Mouse (Mus musculus): ENCODE measurements at regions not wholly inside any gene's neighbourhood (a gene's known extent, or its start where the extent isn't known, plus 50 kb on each side); places are given as distances from the start of the nearest gene placed in this dataset.

DNA sequence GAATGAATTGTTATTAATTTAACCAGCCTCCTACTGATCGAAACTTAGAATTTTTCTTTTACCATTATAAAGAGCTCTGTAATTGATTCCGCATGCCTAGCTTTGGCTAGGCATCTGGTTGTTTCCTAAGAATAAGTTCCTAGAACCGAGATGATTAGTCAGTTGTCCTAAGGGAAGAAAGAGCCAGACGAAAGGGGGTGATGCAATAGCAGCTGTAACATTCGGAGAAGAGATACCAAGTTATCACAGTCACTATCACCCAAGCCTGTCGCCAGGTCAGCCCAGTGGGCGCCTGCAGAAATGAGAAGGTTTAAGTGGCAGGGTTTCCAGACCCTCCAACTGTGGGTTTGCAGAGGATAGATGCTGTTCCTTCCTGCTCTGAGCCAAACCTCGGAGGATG lies 242.8 kb downstream of the Enc1 start:
- Histone ChIP-seq H3K4me2 (ENCODE audit: low read depth) (no peak overlapping the region), H3K27me3 (ENCODE audit: insufficient read depth, low read length) (no peaks in the 10 kb centered on the region), H3K27ac (ENCODE audit: low read depth, low read length) (no peak overlapping the region), H3K9ac (no peak overlapping the region), H3K36me3 (ENCODE audit: insufficient read depth) (no peaks in the 10 kb centered on the region), H3K9me3 (ENCODE audit: low read length) (no peaks in the 10 kb centered on the region), H3K4me3 (ENCODE audit: low read depth, low read length) (no peak overlapping the region), H3K4me1 (ENCODE audit: insufficient read depth) (peaks cover 3% of the 10 kb centered on the region; the same call in 1 of the 2 replicates)
- 65% methylated on average over 8 of the region's 8 CpGs for WGBS
- no peak for TF ChIP-seq CTCF (IDR thresholded peaks at IDR 0.05; ENCODE audit: low read depth)
- no peak for ATAC-seq
- no peak for DNase-seq

DNA sequence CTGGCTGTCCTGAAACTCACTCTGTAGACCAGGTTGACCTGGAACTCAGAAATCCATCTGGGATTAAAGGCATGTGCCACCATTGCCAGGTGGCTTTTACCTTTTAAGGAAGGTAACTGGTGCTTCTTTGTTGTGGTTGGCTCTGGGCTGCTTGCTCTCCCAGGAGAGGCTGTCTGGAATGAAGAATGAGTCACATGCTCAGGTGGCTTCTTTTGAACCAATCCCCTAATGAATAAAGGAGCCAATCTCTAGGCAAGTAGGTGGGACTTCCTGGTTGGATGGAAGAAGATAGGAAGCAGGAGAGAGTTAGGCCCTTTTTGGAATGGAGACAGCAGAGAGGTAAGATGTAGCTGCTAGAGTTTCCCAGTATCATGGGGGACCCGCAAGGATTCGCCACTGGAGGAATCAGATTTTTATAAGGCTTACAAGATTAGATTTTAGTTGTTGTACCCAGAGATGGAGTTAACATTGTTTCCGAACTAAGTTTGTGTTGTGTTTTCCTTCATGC lies 241.6 kb downstream of the Enc1 start:
- H3K4me2 ChIP-seq (ENCODE audit: low read depth), result no peak overlapping the region
- no peaks in the 10 kb centered on the region for H3K9me3 ChIP-seq (ENCODE audit: low read length)
- TF ChIP-seq CTCF (IDR thresholded peaks at IDR 0.05; ENCODE audit: low read depth), result no peak
- H3K27ac ChIP-seq (ENCODE audit: low read depth, low read length), result no peak overlapping the region
- peaks cover 3% of the 10 kb centered on the region; the same call in 1 of the 2 replicates for H3K4me1 ChIP-seq (ENCODE audit: insufficient read depth)
- 97% methylated on average over 3 of the region's 3 CpGs for WGBS
- H3K4me3 ChIP-seq (ENCODE audit: low read depth, low read length), result no peak overlapping the region
- no peaks in the 10 kb centered on the region for H3K36me3 ChIP-seq (ENCODE audit: insufficient read depth)
- no peak for ATAC-seq
- H3K9ac ChIP-seq, result no peak overlapping the region
- no peak for DNase-seq
- no peaks in the 10 kb centered on the region for H3K27me3 ChIP-seq (ENCODE audit: insufficient read depth, low read length)

GRCm38 (mm10) chr13:97481259-97481658 lies 240.4 kb downstream of the Enc1 start:
- H3K36me3 ChIP-seq (ENCODE audit: insufficient read depth), result no peaks in the 10 kb centered on the region
- no peak overlapping the region for H3K9ac ChIP-seq
- H3K4me2 ChIP-seq (ENCODE audit: low read depth), result no peak overlapping the region
- no peaks in the 10 kb centered on the region for H3K27me3 ChIP-seq (ENCODE audit: insufficient read depth, low read length)
- no peak overlapping the region for H3K4me3 ChIP-seq (ENCODE audit: low read depth, low read length)
- TF ChIP-seq CTCF (IDR thresholded peaks at IDR 0.05; ENCODE audit: low read depth), result no peak
- no peak for DNase-seq
- H3K27ac ChIP-seq (ENCODE audit: low read depth, low read length), result no peak overlapping the region
- 90% methylated on average over 2 of the region's 2 CpGs for WGBS
- peaks cover 3% of the 10 kb centered on the region; the same call in 1 of the 2 replicates for H3K4me1 ChIP-seq (ENCODE audit: insufficient read depth)
- H3K9me3 ChIP-seq (ENCODE audit: low read length), result no peaks in the 10 kb centered on the region
- no peak for ATAC-seq

DNA sequence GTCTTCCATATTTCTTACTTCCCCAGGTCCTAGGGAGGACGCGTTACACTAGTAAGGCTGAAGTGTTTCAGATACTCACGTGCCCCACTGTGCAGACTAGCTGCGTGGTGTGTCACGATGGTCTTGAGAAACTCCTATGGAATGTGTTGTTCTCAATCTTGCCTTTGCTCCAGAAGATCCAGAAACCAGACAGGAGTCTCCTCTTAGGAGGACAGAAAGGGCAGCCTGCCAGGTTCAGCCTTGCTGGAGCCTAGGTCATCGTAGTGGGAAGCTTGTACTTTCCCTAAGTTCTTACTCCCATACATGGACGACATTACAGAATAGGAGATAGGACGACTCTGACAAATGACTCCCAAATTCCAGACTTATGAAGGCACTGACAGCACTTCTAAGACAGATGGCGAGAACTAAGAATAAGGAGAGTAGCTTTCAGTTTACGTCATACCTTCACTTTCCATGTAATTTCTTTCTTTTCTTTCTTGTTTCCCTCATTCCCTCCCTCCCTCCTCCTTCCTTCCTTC lies 238.2 kb downstream of the Enc1 start:
- no peak for ATAC-seq
- H3K27me3 ChIP-seq (ENCODE audit: insufficient read depth, low read length), result no peaks in the 10 kb centered on the region
- no peak overlapping the region for H3K4me2 ChIP-seq (ENCODE audit: low read depth)
- H3K4me3 ChIP-seq (ENCODE audit: low read depth, low read length), result no peak overlapping the region
- no peaks in the 10 kb centered on the region for H3K9me3 ChIP-seq (ENCODE audit: low read length)
- WGBS, result 92% methylated on average over 10 of the region's 10 CpGs
- no peak for TF ChIP-seq CTCF (IDR thresholded peaks at IDR 0.05; ENCODE audit: low read depth)
- no peaks in the 10 kb centered on the region for H3K36me3 ChIP-seq (ENCODE audit: insufficient read depth)
- no peak for DNase-seq
- H3K27ac ChIP-seq (ENCODE audit: low read depth, low read length), result no peak overlapping the region
- no peaks in the 10 kb centered on the region for H3K4me1 ChIP-seq (ENCODE audit: insufficient read depth)
- no peak overlapping the region for H3K9ac ChIP-seq

- ATAC-seq, result no peak
Measured at GRCm38 (mm10) chr13:97473971-97474365, 233.1 kb downstream of the Enc1 start.

DNA sequence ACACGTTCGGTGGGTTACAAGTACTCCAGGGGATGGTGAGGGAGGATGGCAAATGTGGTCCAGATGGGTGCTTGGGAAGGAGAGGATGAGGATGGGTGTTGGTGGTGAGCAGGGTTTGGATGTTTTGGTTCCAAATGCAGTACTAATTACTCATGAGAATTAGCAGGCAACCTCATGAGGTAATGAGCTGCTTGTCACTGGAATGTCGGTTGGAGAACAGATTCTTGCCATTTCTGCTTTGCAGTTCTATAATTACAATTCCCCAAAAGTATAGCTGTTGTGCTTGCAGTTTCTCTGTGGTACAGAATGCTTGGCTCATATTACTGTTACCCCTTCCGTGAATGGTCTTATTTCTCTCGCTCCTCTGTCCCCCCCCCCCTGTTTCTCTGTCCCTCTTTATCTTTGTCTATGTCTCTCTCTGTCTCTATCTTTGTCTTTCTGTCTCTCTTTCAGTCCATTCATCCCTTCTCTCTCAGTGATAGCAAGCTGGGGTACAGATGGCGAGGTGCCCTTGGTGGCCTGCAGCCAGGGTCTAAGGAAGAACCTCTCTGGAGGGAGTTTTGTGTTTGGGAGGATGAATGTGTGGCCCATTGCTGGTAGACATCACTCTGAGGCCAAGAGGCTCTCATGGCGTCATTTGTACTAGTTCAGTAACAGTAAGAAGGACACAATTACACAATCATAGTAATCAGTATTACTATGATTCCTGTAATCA lies 232.5 kb downstream of the Enc1 start:
- no peak for TF ChIP-seq CTCF (IDR thresholded peaks at IDR 0.05; ENCODE audit: low read depth)
- Histone ChIP-seq H3K9me3 (ENCODE audit: low read length) (no peaks in the 10 kb centered on the region), H3K36me3 (ENCODE audit: insufficient read depth) (no peaks in the 10 kb centered on the region), H3K4me3 (ENCODE audit: low read depth, low read length) (no peak overlapping the region), H3K27ac (ENCODE audit: low read depth, low read length) (no peak overlapping the region), H3K4me2 (ENCODE audit: low read depth) (no peak overlapping the region), H3K9ac (no peak overlapping the region), H3K27me3 (ENCODE audit: insufficient read depth, low read length) (no peaks in the 10 kb centered on the region), H3K4me1 (ENCODE audit: insufficient read depth) (no peaks in the 10 kb centered on the region; the same call in 1 of the 2 replicates)
- ATAC-seq (no peak), DNase-seq (no peak)
- WGBS, result 81% methylated on average over 7 of the region's 7 CpGs

More at GRCm38 (mm10) chr13:97473971-97474365, 233.1 kb downstream of the Enc1 start:
- Histone ChIP-seq H3K4me2 (ENCODE audit: low read depth) (no peak overlapping the region), H3K9ac (no peak overlapping the region), H3K4me3 (ENCODE audit: low read depth, low read length) (no peak overlapping the region), H3K27ac (ENCODE audit: low read depth, low read length) (no peak overlapping the region), H3K9me3 (ENCODE audit: low read length) (no peaks in the 10 kb centered on the region), H3K27me3 (ENCODE audit: insufficient read depth, low read length) (no peaks in the 10 kb centered on the region), H3K36me3 (ENCODE audit: insufficient read depth) (no peaks in the 10 kb centered on the region), H3K4me1 (ENCODE audit: insufficient read depth) (no peaks in the 10 kb centered on the region; the same call in 1 of the 2 replicates)
- 81% methylated on average over 3 of the region's 3 CpGs for WGBS
- no peak for TF ChIP-seq CTCF (IDR thresholded peaks at IDR 0.05; ENCODE audit: low read depth)
- DNase-seq, result no peak

DNA sequence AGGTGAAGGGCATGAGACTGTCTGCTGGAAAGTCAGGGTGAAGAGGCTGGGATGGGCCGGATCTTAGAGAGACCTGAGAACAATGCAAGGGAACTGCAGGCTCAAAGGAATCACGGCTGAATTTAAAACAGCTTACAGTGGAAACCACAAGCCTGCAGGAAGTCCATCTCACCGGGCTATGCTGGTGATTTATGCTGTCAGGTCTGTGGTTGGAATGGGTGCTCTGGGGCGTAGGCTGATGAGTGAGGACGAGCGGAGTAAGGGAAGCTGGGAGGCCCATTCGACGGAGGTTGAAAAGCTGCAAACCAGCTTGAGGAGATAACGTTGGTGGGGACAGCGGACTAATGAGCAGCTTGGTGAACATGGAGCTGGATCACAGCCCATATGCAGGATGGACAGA lies 229.1 kb downstream of the Enc1 start:
- Histone ChIP-seq H3K9me3 (ENCODE audit: low read length) (no peaks in the 10 kb centered on the region), H3K27me3 (ENCODE audit: insufficient read depth, low read length) (no peaks in the 10 kb centered on the region), H3K4me2 (ENCODE audit: low read depth) (no peak overlapping the region), H3K27ac (ENCODE audit: low read depth, low read length) (no peak overlapping the region), H3K4me1 (ENCODE audit: insufficient read depth) (no peaks in the 10 kb centered on the region; the same call in 1 of the 2 replicates), H3K4me3 (ENCODE audit: low read depth, low read length) (no peak overlapping the region), H3K9ac (no peak overlapping the region), H3K36me3 (ENCODE audit: insufficient read depth) (no peaks in the 10 kb centered on the region)
- TF ChIP-seq CTCF (IDR thresholded peaks at IDR 0.05; ENCODE audit: low read depth), result no peak
- WGBS, result 60% methylated on average over 10 of the region's 10 CpGs
- ATAC-seq (no peak), DNase-seq (no peak)
